Mouse (Mus musculus): ENCODE data around the gene Synpo2.

- no peak for TF ChIP-seq CTCF (IDR thresholded peaks at IDR 0.05; ENCODE audit: low read depth, low read length)
- no peak for TF ChIP-seq TAL1 (conservative IDR thresholded peaks at IDR 0.05; ENCODE audit: low read depth, low read length)
- no peak for TF ChIP-seq GATA1 (IDR thresholded peaks at IDR 0.05; ENCODE audit: borderline replicate concordance, low read length)
Observed at GRCm38 (mm10) chr3:123267741-123268201, 31.8 kb upstream of the Synpo2 start.

All from G1E (cell line).